Mouse (Mus musculus): Measurements from ENCODE around the gene Sec14l2.

Gene Sec14l2

GRCm38 (mm10) chr11:4098816-4099215 is 24.4 kb downstream of the Sec14l2 start:
- DNase-seq (ENCODE audit: low spot score): no peak

GRCm38 (mm10) chr11:4098120-4098519 is 25.1 kb downstream of the Sec14l2 start:
- DNase-seq (ENCODE audit: low spot score): no peak

GRCm38 (mm10) chr11:4097091-4097621 is 26.1 kb downstream of the Sec14l2 start:
- DNase-seq (ENCODE audit: low spot score): no peak

- peak; percentile 99 for DNase-seq (ENCODE audit: low spot score)
These were observed 26.9 kb downstream of the Sec14l2 start for GRCm38 (mm10) chr11:4096054-4096984.

- peak; percentile 66 for DNase-seq (ENCODE audit: low spot score)
These were observed 27.8 kb downstream of the Sec14l2 start, which contains the start of gene Mtfp1 for GRCm38 (mm10) chr11:4095171-4096053. Mtfp1 (minus strand) TSS chr11:4095445.

- peak; percentile 92 for DNase-seq (ENCODE audit: low spot score)
These were observed 28.6 kb downstream of the Sec14l2 start for GRCm38 (mm10) chr11:4094378-4095170.

GRCm38 (mm10) chr11:4093459-4094377 is 29.5 kb downstream of the Sec14l2 start:
- DNase-seq (ENCODE audit: low spot score): no peak

GRCm38 (mm10) chr11:4087267-4087666 is 35.9 kb downstream of the Sec14l2 start:
- no peak for DNase-seq (ENCODE audit: low spot score)

GRCm38 (mm10) chr11:4086246-4086645 is 37.0 kb downstream of the Sec14l2 start:
- no peak for DNase-seq (ENCODE audit: low spot score)

GRCm38 (mm10) chr11:4083316-4084078 is 39.7 kb downstream of the Sec14l2 start:
- DNase-seq (ENCODE audit: low spot score): peak; percentile 65

- peak; percentile 50 for DNase-seq (ENCODE audit: low spot score)
These were observed 43.0 kb downstream of the Sec14l2 start for GRCm38 (mm10) chr11:4080219-4080618.

- DNase-seq (ENCODE audit: low spot score): no peak
These were observed 44.8 kb downstream of the Sec14l2 start for GRCm38 (mm10) chr11:4078267-4078933.

GRCm38 (mm10) chr11:4076633-4077032 is 46.6 kb downstream of the Sec14l2 start:
- DNase-seq (ENCODE audit: low spot score): peak; percentile 34

- DNase-seq (ENCODE audit: low spot score): no peak
These were observed 53.6 kb downstream of the Sec14l2 start for GRCm38 (mm10) chr11:4069664-4070063.

GRCm38 (mm10) chr11:4064627-4065122 is 58.5 kb downstream of the Sec14l2 start, which contains the start of gene Sec14l3:
Sec14l3 (plus strand) TSS chr11:4064841.
- DNase-seq (ENCODE audit: low spot score): no peak

GRCm38 (mm10) chr11:4062981-4063380 is 60.2 kb downstream of the Sec14l2 start:
- no peak for DNase-seq (ENCODE audit: low spot score)

GRCm38 (mm10) chr11:4062523-4062922 is 60.7 kb downstream of the Sec14l2 start:
- DNase-seq (ENCODE audit: low spot score): no peak

GRCm38 (mm10) chr11:4060866-4061575 is 62.2 kb downstream of the Sec14l2 start:
- DNase-seq (ENCODE audit: low spot score): no peak
